Mouse (Mus musculus): Measurements from ENCODE around the gene Rcan2.

GRCm38 (mm10) chr17:43979925-43980324 is 178.8 kb downstream of the Rcan2 start:
- no peak for TF ChIP-seq CTCF (IDR thresholded peaks at IDR 0.05; ENCODE audit: insufficient read depth, low read depth, low read length)
- TF ChIP-seq POLR2A (IDR thresholded peaks at IDR 0.05; ENCODE audit: insufficient read depth, low read depth, low read length) = no peak

All from olfactory bulb, adult 2 months (tissue).